Mouse (Mus musculus): ENCODE measurements around the gene Arnt2. TPM values are rescaled to one million over a fixed set of nuclear protein-coding genes. Genes with fewer than 3 reads are reported as not detected.

The Arnt2 gene
- polyA plus RNA-seq, 1 experiment from 2014 or later, result 0.15 TPM

GRCm38 (mm10) chr7:84361086-84361684 lies 48.8 kb downstream of the Arnt2 start:
- Histone ChIP-seq H3K9me3 (replicated peaks; ENCODE audit: control insufficient read depth, low read length) (no peaks in the 10 kb centered on the region), H3K4me1 (ENCODE audit: control insufficient read depth, low read depth, low read length) (no peaks in the 10 kb centered on the region), H3K36me3 (ENCODE audit: control insufficient read depth, insufficient read depth) (no peaks in the 10 kb centered on the region), H3K27ac (ENCODE audit: low read length) (no peak overlapping the region), H3K4me3 (ENCODE audit: low read depth, low read length) (no peak overlapping the region), H3K9ac (ENCODE audit: low read depth, low read length) (no peak overlapping the region), H3K27me3 (ENCODE audit: control insufficient read depth, insufficient read depth, low read depth, low read length) (no peaks in the 10 kb centered on the region), H3K4me2 (ENCODE audit: low read depth, low read length) (no peak overlapping the region)
- 64% methylated on average over 10 of the region's 10 CpGs for WGBS (ENCODE audit: insufficient replicate concordance)
- ATAC-seq (ENCODE audit: low read depth), result no peak

- H3K9ac ChIP-seq (ENCODE audit: low read depth, low read length), result no peak overlapping the region
- H3K36me3 ChIP-seq (ENCODE audit: control insufficient read depth, insufficient read depth), result no peaks in the 10 kb centered on the region
- no peak overlapping the region for H3K4me2 ChIP-seq (ENCODE audit: low read depth, low read length)
- 59% methylated on average over 1 of the region's 1 CpGs for WGBS (ENCODE audit: insufficient replicate concordance)
- H3K27me3 ChIP-seq (ENCODE audit: control insufficient read depth, insufficient read depth, low read depth, low read length), result no peaks in the 10 kb centered on the region
- ATAC-seq (ENCODE audit: low read depth), result no peak
- H3K27ac ChIP-seq (ENCODE audit: low read length), result no peak overlapping the region
- H3K4me3 ChIP-seq (ENCODE audit: low read depth, low read length), result no peak overlapping the region
- no peaks in the 10 kb centered on the region for H3K9me3 ChIP-seq (replicated peaks; ENCODE audit: control insufficient read depth, low read length)
- H3K4me1 ChIP-seq (ENCODE audit: control insufficient read depth, low read depth, low read length), result no peaks in the 10 kb centered on the region
Measured at GRCm38 (mm10) chr7:84358426-84358825, 51.5 kb downstream of the Arnt2 start.

GRCm38 (mm10) chr7:84355619-84356570 lies 54.1 kb downstream of the Arnt2 start:
- no peak overlapping the region for H3K27ac ChIP-seq (ENCODE audit: low read length)
- ATAC-seq (ENCODE audit: low read depth), result no peak

GRCm38 (mm10) chr7:84354890-84355289 lies 55.1 kb downstream of the Arnt2 start:
- Histone ChIP-seq H3K9ac (ENCODE audit: low read depth, low read length) (no peak overlapping the region), H3K36me3 (ENCODE audit: control insufficient read depth, insufficient read depth) (no peaks in the 10 kb centered on the region), H3K4me1 (ENCODE audit: control insufficient read depth, low read depth, low read length) (no peaks in the 10 kb centered on the region), H3K4me3 (ENCODE audit: low read depth, low read length) (no peak overlapping the region), H3K27ac (ENCODE audit: low read length) (no peak overlapping the region), H3K4me2 (ENCODE audit: low read depth, low read length) (no peak overlapping the region), H3K9me3 (replicated peaks; ENCODE audit: control insufficient read depth, low read length) (no peaks in the 10 kb centered on the region), H3K27me3 (ENCODE audit: control insufficient read depth, insufficient read depth, low read depth, low read length) (no peaks in the 10 kb centered on the region)
- WGBS (ENCODE audit: insufficient replicate concordance), result 64% methylated on average over 2 of the region's 2 CpGs
- no peak for ATAC-seq (ENCODE audit: low read depth)

More at GRCm38 (mm10) chr7:84355619-84356570, 54.1 kb downstream of the Arnt2 start:
- Histone ChIP-seq H3K36me3 (ENCODE audit: control insufficient read depth, insufficient read depth) (no peaks in the 10 kb centered on the region), H3K4me2 (ENCODE audit: low read depth, low read length) (no peak overlapping the region), H3K9ac (ENCODE audit: low read depth, low read length) (no peak overlapping the region), H3K4me3 (ENCODE audit: low read depth, low read length) (no peak overlapping the region), H3K9me3 (replicated peaks; ENCODE audit: control insufficient read depth, low read length) (no peaks in the 10 kb centered on the region), H3K27me3 (ENCODE audit: control insufficient read depth, insufficient read depth, low read depth, low read length) (no peaks in the 10 kb centered on the region), H3K4me1 (ENCODE audit: control insufficient read depth, low read depth, low read length) (no peaks in the 10 kb centered on the region)
- 51% methylated on average over 10 of the region's 10 CpGs for WGBS (ENCODE audit: insufficient replicate concordance)

- Histone ChIP-seq H3K4me2 (ENCODE audit: low read depth, low read length) (no peak overlapping the region), H3K9me3 (replicated peaks; ENCODE audit: control insufficient read depth, low read length) (no peaks in the 10 kb centered on the region), H3K36me3 (ENCODE audit: control insufficient read depth, insufficient read depth) (no peaks in the 10 kb centered on the region), H3K27me3 (ENCODE audit: control insufficient read depth, insufficient read depth, low read depth, low read length) (no peaks in the 10 kb centered on the region), H3K4me3 (ENCODE audit: low read depth, low read length) (no peak overlapping the region), H3K4me1 (ENCODE audit: control insufficient read depth, low read depth, low read length) (no peaks in the 10 kb centered on the region), H3K27ac (ENCODE audit: low read length) (no peak overlapping the region), H3K9ac (ENCODE audit: low read depth, low read length) (no peak overlapping the region)
- no peak for ATAC-seq (ENCODE audit: low read depth)
Measured at GRCm38 (mm10) chr7:84350529-84350928, 59.4 kb downstream of the Arnt2 start.

GRCm38 (mm10) chr7:84349976-84350375 lies 60.0 kb downstream of the Arnt2 start:
- no peaks in the 10 kb centered on the region for H3K9me3 ChIP-seq (replicated peaks; ENCODE audit: control insufficient read depth, low read length)
- 30% methylated on average over 2 of the region's 2 CpGs for WGBS (ENCODE audit: insufficient replicate concordance)
- H3K27ac ChIP-seq (ENCODE audit: low read length), result no peak overlapping the region
- H3K4me3 ChIP-seq (ENCODE audit: low read depth, low read length), result no peak overlapping the region
- H3K27me3 ChIP-seq (ENCODE audit: control insufficient read depth, insufficient read depth, low read depth, low read length), result no peaks in the 10 kb centered on the region
- H3K9ac ChIP-seq (ENCODE audit: low read depth, low read length), result no peak overlapping the region
- H3K4me2 ChIP-seq (ENCODE audit: low read depth, low read length), result no peak overlapping the region
- H3K4me1 ChIP-seq (ENCODE audit: control insufficient read depth, low read depth, low read length), result no peaks in the 10 kb centered on the region
- ATAC-seq (ENCODE audit: low read depth), result no peak
- H3K36me3 ChIP-seq (ENCODE audit: control insufficient read depth, insufficient read depth), result no peaks in the 10 kb centered on the region

GRCm38 (mm10) chr7:84348145-84348911 lies 61.6 kb downstream of the Arnt2 start:
- Histone ChIP-seq H3K4me1 (ENCODE audit: control insufficient read depth, low read depth, low read length) (no peaks in the 10 kb centered on the region), H3K9me3 (replicated peaks; ENCODE audit: control insufficient read depth, low read length) (no peaks in the 10 kb centered on the region), H3K4me3 (ENCODE audit: low read depth, low read length) (no peak overlapping the region), H3K9ac (ENCODE audit: low read depth, low read length) (no peak overlapping the region), H3K36me3 (ENCODE audit: control insufficient read depth, insufficient read depth) (no peaks in the 10 kb centered on the region), H3K27ac (ENCODE audit: low read length) (no peak overlapping the region), H3K27me3 (ENCODE audit: control insufficient read depth, insufficient read depth, low read depth, low read length) (no peaks in the 10 kb centered on the region), H3K4me2 (ENCODE audit: low read depth, low read length) (no peak overlapping the region)
- no peak for ATAC-seq (ENCODE audit: low read depth)
- WGBS (ENCODE audit: insufficient replicate concordance), result 69% methylated on average over 9 of the region's 9 CpGs

GRCm38 (mm10) chr7:84343160-84343559 lies 66.8 kb downstream of the Arnt2 start:
- no peaks in the 10 kb centered on the region for H3K36me3 ChIP-seq (ENCODE audit: control insufficient read depth, insufficient read depth)
- no peak overlapping the region for H3K9ac ChIP-seq (ENCODE audit: low read depth, low read length)
- no peak for ATAC-seq (ENCODE audit: low read depth)
- H3K4me1 ChIP-seq (ENCODE audit: control insufficient read depth, low read depth, low read length), result no peaks in the 10 kb centered on the region
- H3K27me3 ChIP-seq (ENCODE audit: control insufficient read depth, insufficient read depth, low read depth, low read length), result no peaks in the 10 kb centered on the region
- H3K4me2 ChIP-seq (ENCODE audit: low read depth, low read length), result no peak overlapping the region
- H3K27ac ChIP-seq (ENCODE audit: low read length), result no peak overlapping the region
- no peak overlapping the region for H3K4me3 ChIP-seq (ENCODE audit: low read depth, low read length)
- 66% methylated on average over 3 of the region's 3 CpGs for WGBS (ENCODE audit: insufficient replicate concordance)
- no peaks in the 10 kb centered on the region; the same call in 1 of the 2 replicates for H3K9me3 ChIP-seq (replicated peaks; ENCODE audit: control insufficient read depth, low read length)

Measured in liver, embryonic 16.5 days (tissue).